Mouse (Mus musculus) lung, embryonic 14.5 days (tissue): ENCODE measurements around the gene Tln2. TPM values are rescaled to one million over a fixed set of nuclear protein-coding genes. Genes with fewer than 3 reads are reported as not detected.

ENCODE experiments used
- ATAC-seq: fragments of 200-750 bp; cut with Nextera tagmentation; 2 replicates; pipeline ENCODE4 v1.8.0; 2017; ENCODE audit warnings: mild to moderate bottlenecking, moderate TSS enrichment, moderate library complexity; ENCODE audit not compliant: insufficient read depth
- DNase-seq: peaks from one replicate; pipeline ENCODE4 v3.0.0-alpha.2; 2015
- H3K27ac ChIP-seq: fragments of 300-500 bp; sonication (generic); 2 replicates; pipeline ENCODE4 v1.5.1; 2014; ENCODE audit warnings: low read depth, mild to moderate bottlenecking, moderate library complexity
- H3K27me3 ChIP-seq: fragments of 300-500 bp; sonication (generic); 2 replicates; pipeline ENCODE4 v1.6.1; 2014; ENCODE audit warnings: low read length, control low read depth; ENCODE audit not compliant: insufficient read depth
- H3K36me3 ChIP-seq: fragments of 300-500 bp; sonication (generic); 2 replicates; pipeline ENCODE4 v1.6.1; 2014; ENCODE audit warnings: control low read depth; ENCODE audit not compliant: insufficient read depth
- H3K4me1 ChIP-seq: fragments of 300-500 bp; sonication (generic); 2 replicates; pipeline ENCODE4 v1.6.1; 2014; ENCODE audit warnings: antibody characterized with exemption, control low read depth; ENCODE audit not compliant: insufficient read depth
- H3K4me2 ChIP-seq: fragments of 300-500 bp; sonication (generic); 2 replicates; pipeline ENCODE4 v1.6.1; 2014; ENCODE audit warnings: mild to moderate bottlenecking
- H3K4me3 ChIP-seq: fragments of 300-500 bp; sonication (generic); 2 replicates; pipeline ENCODE4 v1.5.1; 2014; ENCODE audit warnings: low read depth, low read length
- H3K9ac ChIP-seq: fragments of 300-500 bp; sonication (generic); 2 replicates; pipeline ENCODE4 v1.6.1; 2014
- H3K9me3 ChIP-seq: fragments of 300-500 bp; sonication (generic); 2 replicates; pipeline ENCODE4 v1.6.1; 2016; ENCODE audit warnings: low read depth, low read length, control low read depth
- CTCF ChIP-seq: IDR thresholded peaks from 2 replicates; pipeline ENCODE4 v1.5.1; 2016; ENCODE audit warnings: antibody characterized with exemption, low read depth
- WGBS: fragments of 180-500 bp; shearing (Covaris S2); extraction: QIAGEN DNeasy Blood & Tissue Kit; methylation state at CpG from one replicate; pipeline ENCODE4 v1.1.7; 2014; 5-methylcytosine and 5-hydroxymethylcytosine counted together
- polyA plus RNA-seq: library from polyadenylated mRNA; unstranded; fragments of >200 nt; fragmentation: Nextera tagmentation; extraction: Ambion mirVana; gene quantifications from 2 replicates; pipeline ENCODE4 v1.2.1, GENCODE M21; 2014

The Tln2 gene
- polyA plus RNA-seq, 1 experiment from 2014 or later, result 19.1 TPM

- 48% methylated on average over 6 of the region's 6 CpGs for WGBS
- Histone ChIP-seq H3K4me3 (no peak overlapping the region), H3K9me3 (no peaks in the 10 kb centered on the region), H3K27me3 (no peaks in the 10 kb centered on the region), H3K4me2 (no peak overlapping the region), H3K27ac (no peak overlapping the region), H3K9ac (no peak overlapping the region), H3K36me3 (no peaks in the 10 kb centered on the region), H3K4me1 (peaks cover 8% of the 10 kb centered on the region; the same call in 1 of the 2 replicates)
- ATAC-seq, result 0 out of 2 replicates have a peak, but pooled peaks have one; percentile 17
- TF ChIP-seq CTCF, result no peak
- DNase-seq, result peak; percentile 38
Measured at GRCm38 (mm10) chr9:67182006-67182405, 377.5 kb downstream of the Tln2 start.

DNA sequence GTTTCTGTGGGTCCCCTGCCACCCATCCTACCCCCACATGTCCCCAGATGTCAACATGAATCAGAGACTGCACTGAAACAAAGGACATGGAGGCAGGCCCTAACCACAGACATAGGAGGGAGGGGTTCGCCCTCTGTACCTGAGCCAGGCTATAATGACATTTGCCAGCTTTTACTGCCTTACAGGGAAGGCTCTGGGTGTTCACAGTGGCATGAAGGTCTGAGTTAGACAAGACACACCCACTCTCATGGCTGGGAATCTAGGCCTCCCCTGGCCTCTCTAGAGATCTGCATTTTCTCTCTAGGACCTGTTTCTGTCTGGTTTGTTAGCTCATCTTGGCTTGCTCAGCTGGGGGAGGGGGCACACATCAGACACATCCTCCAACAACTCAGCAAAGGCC lies 380.8 kb downstream of the Tln2 start:
- no peaks in the 10 kb centered on the region for H3K36me3 ChIP-seq
- DNase-seq (no peak), ATAC-seq (no peak)
- H3K9me3 ChIP-seq, result no peaks in the 10 kb centered on the region
- no peak for TF ChIP-seq CTCF
- H3K9ac ChIP-seq, result no peak overlapping the region
- 84% methylated on average over 1 of the region's 1 CpGs for WGBS
- H3K4me1 ChIP-seq, result peaks cover 8% of the 10 kb centered on the region; the same call in 1 of the 2 replicates
- no peak overlapping the region for H3K4me3 ChIP-seq
- no peaks in the 10 kb centered on the region for H3K27me3 ChIP-seq
- H3K4me2 ChIP-seq, result no peak overlapping the region
- H3K27ac ChIP-seq, result no peak overlapping the region; the same call in 1 of the 2 replicates

GRCm38 (mm10) chr9:67178203-67178602 lies 381.3 kb downstream of the Tln2 start:
- H3K4me3 ChIP-seq, result no peak overlapping the region
- no peak for TF ChIP-seq CTCF
- no peak for ATAC-seq
- H3K9ac ChIP-seq, result no peak overlapping the region
- H3K27me3 ChIP-seq, result no peaks in the 10 kb centered on the region
- H3K27ac ChIP-seq, result no peak overlapping the region
- peaks cover 8% of the 10 kb centered on the region; the same call in 1 of the 2 replicates for H3K4me1 ChIP-seq
- H3K4me2 ChIP-seq, result no peak overlapping the region
- DNase-seq, result no peak
- H3K36me3 ChIP-seq, result no peaks in the 10 kb centered on the region
- no peaks in the 10 kb centered on the region for H3K9me3 ChIP-seq
- WGBS, result 44% methylated on average over 5 of the region's 5 CpGs

- H3K36me3 ChIP-seq, result no peaks in the 10 kb centered on the region
- H3K9ac ChIP-seq, result no peak overlapping the region
- TF ChIP-seq CTCF, result no peak
- H3K27ac ChIP-seq, result no peak overlapping the region
- H3K4me3 ChIP-seq, result no peak overlapping the region
- peaks cover 4% of the 10 kb centered on the region; the same call in 1 of the 2 replicates for H3K4me1 ChIP-seq
- H3K9me3 ChIP-seq, result no peaks in the 10 kb centered on the region; the same call in 1 of the 2 replicates
- DNase-seq (no peak), ATAC-seq (no peak)
- H3K27me3 ChIP-seq, result no peaks in the 10 kb centered on the region
- no peak overlapping the region for H3K4me2 ChIP-seq
- WGBS, result 80% methylated on average over 8 of the region's 8 CpGs
Measured at GRCm38 (mm10) chr9:67176073-67176472, 383.4 kb downstream of the Tln2 start.

DNA sequence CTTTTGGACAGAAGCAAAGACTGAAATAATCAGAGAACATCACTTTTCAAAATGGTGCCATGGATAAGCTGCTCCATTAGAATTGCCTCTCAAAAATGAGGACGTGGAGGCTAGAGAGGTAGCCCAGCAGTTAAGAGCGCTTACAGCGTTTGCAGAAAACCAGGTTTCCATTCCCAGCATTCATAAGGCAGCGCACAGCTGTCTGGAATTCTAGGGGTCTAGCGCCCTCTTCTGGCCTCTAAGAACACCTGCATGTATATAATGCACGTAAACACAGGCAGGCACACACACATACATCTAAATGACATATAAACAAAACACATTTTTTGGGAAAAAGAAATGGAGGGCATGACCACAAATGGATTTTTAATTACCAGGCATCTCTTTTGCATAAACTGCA lies 385.7 kb downstream of the Tln2 start:
- no peak for DNase-seq
- WGBS, result 93% methylated on average over 6 of the region's 6 CpGs
- Histone ChIP-seq H3K4me1 (peaks cover 7% of the 10 kb centered on the region; the same call in 1 of the 2 replicates), H3K4me3 (no peak overlapping the region), H3K9ac (no peak overlapping the region), H3K27ac (no peak overlapping the region), H3K9me3 (no peaks in the 10 kb centered on the region; the same call in 1 of the 2 replicates), H3K4me2 (no peak overlapping the region), H3K27me3 (no peaks in the 10 kb centered on the region), H3K36me3 (no peaks in the 10 kb centered on the region)
- peak; percentile 48 for TF ChIP-seq CTCF
- no peak for ATAC-seq

DNA sequence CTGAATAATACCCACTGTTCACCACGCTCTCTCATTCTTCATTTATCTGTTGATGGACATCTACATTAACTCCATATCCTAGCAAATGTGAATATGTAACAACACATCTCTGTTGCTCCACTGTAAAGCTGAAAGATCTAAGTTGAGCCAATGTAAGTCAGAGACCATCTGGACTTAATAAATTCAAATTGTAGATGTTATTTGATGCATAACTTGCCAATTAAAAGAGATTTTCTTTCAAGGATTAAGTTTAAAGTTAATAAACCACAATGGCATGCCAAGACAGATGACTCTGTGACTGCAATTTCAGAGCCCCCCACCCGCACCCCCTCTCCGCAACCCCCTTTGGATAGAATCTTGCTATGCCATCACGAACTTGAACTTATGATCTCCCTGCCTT lies 386.3 kb downstream of the Tln2 start:
- WGBS, result 94% methylated on average over 4 of the region's 4 CpGs

GRCm38 (mm10) chr9:67171409-67171808 lies 388.1 kb downstream of the Tln2 start:
- H3K27me3 ChIP-seq, result no peaks in the 10 kb centered on the region
- no peak overlapping the region for H3K9ac ChIP-seq
- no peak for ATAC-seq
- peak; percentile 63 for DNase-seq
- no peaks in the 10 kb centered on the region; the same call in 1 of the 2 replicates for H3K9me3 ChIP-seq
- H3K4me3 ChIP-seq, result no peak overlapping the region
- peak overlapping the region; percentile 28; the same call in 1 of the 2 replicates for H3K27ac ChIP-seq
- no peak overlapping the region for H3K4me2 ChIP-seq
- H3K4me1 ChIP-seq, result peaks cover 4% of the 10 kb centered on the region; the same call in 1 of the 2 replicates
- TF ChIP-seq CTCF, result peak; percentile 60
- 72% methylated on average over 4 of the region's 4 CpGs for WGBS
- no peaks in the 10 kb centered on the region for H3K36me3 ChIP-seq

More for the DNA sequence above, 386.3 kb downstream of the Tln2 start:
- Histone ChIP-seq H3K4me1 (peaks cover 4% of the 10 kb centered on the region; the same call in 1 of the 2 replicates), H3K4me2 (no peak overlapping the region), H3K27me3 (no peaks in the 10 kb centered on the region), H3K27ac (no peak overlapping the region), H3K9me3 (no peaks in the 10 kb centered on the region; the same call in 1 of the 2 replicates), H3K36me3 (no peaks in the 10 kb centered on the region), H3K4me3 (no peak overlapping the region), H3K9ac (no peak overlapping the region)
- DNase-seq, result no peak
- no peak for TF ChIP-seq CTCF
- no peak for ATAC-seq

DNA sequence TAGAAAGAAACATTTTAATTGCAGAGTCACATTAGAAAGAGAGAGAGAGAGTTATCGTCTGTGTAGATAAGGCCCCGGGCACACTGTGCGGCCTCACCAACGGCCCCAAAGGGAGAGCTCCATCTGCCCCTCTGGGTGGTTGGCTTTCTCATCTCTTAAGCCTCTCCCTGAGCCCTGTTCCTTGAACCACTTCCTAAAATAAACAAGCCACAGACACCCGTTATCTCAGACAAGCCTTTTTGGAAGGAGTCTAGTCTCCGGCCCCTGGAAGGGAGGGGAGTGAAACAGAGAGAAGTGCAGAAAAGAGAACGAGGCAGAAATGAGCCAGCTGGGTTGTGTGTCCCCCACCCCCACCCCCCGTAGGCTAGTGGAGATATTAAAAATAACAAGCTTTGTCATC lies 388.7 kb downstream of the Tln2 start:
- Histone ChIP-seq H3K9ac (no peak overlapping the region), H3K4me3 (no peak overlapping the region), H3K4me1 (peaks cover 4% of the 10 kb centered on the region; the same call in 1 of the 2 replicates), H3K27me3 (no peaks in the 10 kb centered on the region), H3K9me3 (no peaks in the 10 kb centered on the region; the same call in 1 of the 2 replicates), H3K4me2 (no peak overlapping the region), H3K36me3 (no peaks in the 10 kb centered on the region), H3K27ac (peak overlapping the region; percentile 87)
- TF ChIP-seq CTCF, result no peak
- peak; percentile 88 for DNase-seq
- peak; percentile 89 for ATAC-seq
- WGBS, result 15% methylated on average over 8 of the region's 8 CpGs
